Mouse (Mus musculus): ENCODE results near the gene F5.
"Not testable (repeated sequence)": the region's sequence is repeated elsewhere in the genome, so short reads cannot be mapped to it uniquely, and the experiment has no call there.

F5 gene

GRCm38 (mm10) chr1:164159781-164160180 lies 8.1 kb downstream of the F5 start:
- no peak for DNase-seq (ENCODE audit: low spot score)

GRCm38 (mm10) chr1:164162745-164163144 lies 11.1 kb downstream of the F5 start:
- no peak for DNase-seq (ENCODE audit: low spot score)

GRCm38 (mm10) chr1:164168818-164169217 lies 17.2 kb downstream of the F5 start:
- DNase-seq (ENCODE audit: low spot score): no peak

- no peak for DNase-seq (ENCODE audit: low spot score)
These were observed 18.8 kb downstream of the F5 start for GRCm38 (mm10) chr1:164170434-164170833.

DNA sequence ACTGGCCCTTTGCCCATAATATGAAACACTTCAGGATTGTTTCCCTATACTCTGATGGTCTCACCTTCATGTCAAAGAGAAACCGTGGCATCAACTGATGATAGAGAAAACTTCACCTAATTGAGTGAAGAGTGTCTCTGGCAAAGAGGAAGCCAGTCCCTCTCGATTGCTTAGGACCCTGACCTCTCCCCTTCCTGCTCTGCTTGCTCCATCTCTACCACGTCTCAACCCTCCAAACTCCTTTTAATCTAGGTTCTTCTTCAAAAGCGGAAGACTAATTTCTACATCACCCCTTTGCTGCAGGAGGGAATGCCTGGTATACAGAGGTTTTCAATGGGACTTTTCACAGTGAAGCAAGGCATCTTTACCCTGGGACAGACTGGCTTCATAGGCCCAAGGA lies 21.5 kb downstream of the F5 start:
- DNase-seq (ENCODE audit: low spot score): no peak

GRCm38 (mm10) chr1:164176856-164177255 lies 25.2 kb downstream of the F5 start:
- DNase-seq (ENCODE audit: low spot score): no peak

DNA sequence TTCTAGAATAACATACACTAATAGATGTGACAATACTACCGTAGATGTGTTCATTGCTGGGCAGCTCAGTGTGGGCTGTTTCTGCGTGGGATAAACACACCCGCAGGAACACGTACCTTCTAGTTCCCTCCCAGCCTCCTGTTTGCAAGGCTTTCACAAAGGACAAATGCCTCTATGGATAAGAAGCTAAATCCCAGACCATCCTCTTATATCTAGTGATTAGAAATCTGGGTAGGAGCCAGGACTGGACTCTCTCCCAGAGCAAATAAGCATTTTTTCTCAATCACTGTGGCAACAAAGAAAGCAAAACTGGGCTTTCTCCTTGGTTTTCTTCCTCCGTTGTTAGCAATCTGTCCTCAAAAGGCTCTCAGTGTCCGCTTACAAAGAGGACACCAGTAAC lies 26.8 kb downstream of the F5 start:
- no peak for DNase-seq (ENCODE audit: low spot score)

GRCm38 (mm10) chr1:164184142-164184870 lies 32.7 kb downstream of the F5 start:
- DNase-seq (ENCODE audit: low spot score): peak; percentile 25

- no peak for DNase-seq (ENCODE audit: low spot score)
These were observed 33.2 kb downstream of the F5 start for GRCm38 (mm10) chr1:164184871-164185223.

DNA sequence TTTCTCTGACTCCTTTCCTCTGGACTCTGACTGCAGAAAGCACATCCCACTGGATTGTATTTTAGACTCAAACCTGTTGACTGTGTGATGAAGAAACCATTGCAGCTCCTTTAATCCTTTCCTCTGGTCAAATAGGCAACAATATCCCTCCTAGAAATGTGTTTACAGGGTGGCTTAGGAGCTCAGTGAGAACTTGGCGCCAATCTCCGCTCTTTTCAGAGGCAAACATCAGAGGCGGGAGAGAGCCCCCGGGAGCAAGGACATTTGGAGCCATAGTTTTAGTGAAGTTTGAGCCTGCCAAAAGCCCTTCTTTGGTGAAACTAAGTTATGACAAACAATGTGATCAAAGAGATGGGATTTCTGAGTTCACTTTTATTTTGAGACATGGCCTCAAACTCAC lies 33.7 kb downstream of the F5 start:
- no peak for DNase-seq (ENCODE audit: low spot score)

DNA sequence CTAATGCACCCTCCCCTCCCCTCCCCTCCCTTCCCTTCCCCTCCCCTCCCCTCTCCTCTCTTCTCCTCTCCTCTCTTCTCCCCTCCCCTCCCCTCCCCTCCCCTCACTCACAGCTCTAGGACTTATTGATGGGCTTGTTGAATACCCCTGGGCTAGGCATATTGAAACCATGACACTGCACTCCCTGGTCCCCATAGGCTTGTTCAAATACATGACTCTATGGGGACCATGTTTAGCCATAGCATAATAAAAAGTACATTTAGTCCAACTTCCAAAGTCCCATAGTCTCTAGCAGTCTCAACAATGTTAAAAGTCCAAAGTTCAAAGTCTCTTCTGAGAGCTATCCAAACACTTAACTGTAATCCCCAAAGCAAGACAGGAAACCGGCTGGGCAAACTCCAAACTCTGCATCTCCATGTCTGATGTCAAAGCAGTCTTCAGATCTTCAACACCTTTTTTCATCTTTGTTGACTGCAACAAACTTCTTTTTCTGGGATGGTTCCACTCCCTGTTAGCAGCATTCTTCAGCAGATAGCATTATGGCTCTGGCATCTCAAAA lies 35.4 kb downstream of the F5 start:
- DNase-seq (ENCODE audit: low spot score): no peak

DNA sequence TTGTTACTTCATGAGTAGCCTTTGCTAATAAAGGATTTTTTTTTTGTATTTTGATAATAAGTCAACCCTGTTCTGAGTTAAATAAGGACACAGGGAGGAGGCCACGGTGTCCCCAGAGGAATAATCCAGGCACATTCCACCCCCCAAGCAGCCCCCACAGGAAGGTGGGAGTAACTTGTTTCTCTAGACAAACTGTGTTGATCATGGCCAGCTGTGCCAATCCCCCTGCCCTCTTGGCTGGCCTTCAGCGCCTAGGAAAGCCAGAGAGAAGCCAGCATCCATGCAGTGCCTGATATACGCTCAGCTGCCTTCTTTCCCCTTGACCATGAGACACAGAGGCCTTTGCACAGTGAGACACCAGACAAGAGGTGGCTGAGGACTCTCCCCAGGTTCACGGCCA lies 47.9 kb downstream of the F5 start:
- DNase-seq (ENCODE audit: low spot score): no peak

- no peak for DNase-seq (ENCODE audit: low spot score)
These were observed 56.8 kb downstream of the F5 start for GRCm38 (mm10) chr1:164208437-164208836.

- DNase-seq (ENCODE audit: low spot score): no peak
These were observed 59.3 kb downstream of the F5 start for GRCm38 (mm10) chr1:164210899-164211298.

- no peak for DNase-seq (ENCODE audit: low spot score)
These were observed 61.0 kb downstream of the F5 start for GRCm38 (mm10) chr1:164212686-164213085.

DNA sequence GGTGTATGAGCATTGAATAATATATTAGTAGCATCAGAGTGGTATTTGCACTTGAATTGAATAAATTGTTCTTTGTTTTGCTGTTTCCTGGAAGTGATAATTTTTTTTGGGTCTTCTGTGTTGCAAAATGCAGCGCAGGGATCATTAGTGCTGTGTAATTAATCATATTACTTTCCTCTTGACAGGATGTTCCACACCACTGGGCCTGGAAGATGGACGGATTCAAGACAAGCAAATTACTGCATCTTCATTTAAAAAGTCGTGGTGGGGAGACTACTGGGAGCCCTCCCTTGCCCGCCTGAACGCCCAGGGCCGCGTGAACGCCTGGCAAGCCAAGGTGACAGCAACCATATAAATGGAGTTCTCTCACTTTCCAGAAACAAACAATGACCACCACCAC lies 62.6 kb downstream of the F5 start:
- no peak for DNase-seq (ENCODE audit: low spot score)

DNA sequence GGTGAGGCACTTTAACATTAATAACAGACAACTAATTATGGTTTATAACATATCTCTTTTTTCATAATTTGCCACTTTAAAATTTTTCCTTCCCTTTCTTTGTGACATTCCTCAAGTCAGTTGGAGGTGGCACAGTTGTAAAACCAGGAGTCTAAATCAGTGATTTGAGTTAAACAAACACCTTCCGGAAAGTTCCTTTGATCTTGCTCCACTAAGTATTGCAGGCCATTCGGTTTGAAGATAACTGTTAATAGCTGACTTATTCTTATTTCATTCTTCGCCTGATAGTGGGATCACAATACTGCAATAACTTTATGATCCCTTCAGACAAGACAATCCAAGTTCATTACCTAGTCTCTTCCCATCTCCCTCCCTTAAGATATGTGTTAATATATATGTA lies 63.5 kb downstream of the F5 start:
- DNase-seq (ENCODE audit: low spot score): no peak

DNA sequence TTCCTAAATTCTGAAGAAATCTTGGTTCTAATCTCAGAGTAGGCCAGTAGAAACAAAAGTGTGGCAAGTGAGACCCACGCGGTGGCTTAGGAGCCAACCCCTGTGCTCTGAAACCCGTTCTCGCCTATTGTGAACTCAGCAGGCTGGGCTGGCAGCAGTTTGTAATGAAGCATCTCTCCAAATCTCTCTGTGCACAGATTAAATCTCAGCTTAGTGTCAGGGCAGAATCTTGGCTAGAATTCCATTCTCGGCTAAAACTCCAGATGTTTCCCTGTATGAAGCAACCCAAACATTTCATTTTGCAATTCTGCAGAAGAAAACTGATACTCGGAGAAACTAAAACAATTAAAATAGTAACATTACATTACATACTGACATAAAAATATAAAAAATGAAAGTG lies 63.9 kb downstream of the F5 start:
- no peak for DNase-seq (ENCODE audit: low spot score)

- no peak for DNase-seq (ENCODE audit: low spot score)
These were observed 66.4 kb downstream of the F5 start for GRCm38 (mm10) chr1:164217791-164218685.

- DNase-seq (ENCODE audit: low spot score): no peak
These were observed 68.6 kb downstream of the F5 start for GRCm38 (mm10) chr1:164220261-164220660.

DNA sequence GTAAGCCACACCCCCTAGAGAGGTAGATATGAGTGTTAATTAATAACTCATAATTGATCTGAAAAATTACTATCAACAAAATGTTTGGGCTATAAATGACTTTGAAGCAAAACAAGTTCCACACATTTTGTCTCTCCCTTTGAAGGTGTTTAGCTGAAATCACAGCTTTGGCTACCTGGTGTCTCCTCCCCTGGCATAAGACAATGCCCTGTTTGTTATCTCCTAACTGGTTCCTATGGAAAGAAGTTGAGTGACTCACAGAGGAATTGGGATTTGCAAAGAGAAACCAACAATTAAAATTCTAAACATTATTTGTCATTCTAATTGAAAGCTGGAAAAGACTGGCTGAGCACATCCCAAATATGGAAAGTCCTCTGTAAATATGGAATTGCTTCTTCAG lies 71.5 kb downstream of the F5 start:
- no peak for DNase-seq (ENCODE audit: low spot score)

GRCm38 (mm10) chr1:164231937-164232570 lies 80.4 kb downstream of the F5 start:
- DNase-seq (ENCODE audit: low spot score): not testable (repeated sequence)

DNA sequence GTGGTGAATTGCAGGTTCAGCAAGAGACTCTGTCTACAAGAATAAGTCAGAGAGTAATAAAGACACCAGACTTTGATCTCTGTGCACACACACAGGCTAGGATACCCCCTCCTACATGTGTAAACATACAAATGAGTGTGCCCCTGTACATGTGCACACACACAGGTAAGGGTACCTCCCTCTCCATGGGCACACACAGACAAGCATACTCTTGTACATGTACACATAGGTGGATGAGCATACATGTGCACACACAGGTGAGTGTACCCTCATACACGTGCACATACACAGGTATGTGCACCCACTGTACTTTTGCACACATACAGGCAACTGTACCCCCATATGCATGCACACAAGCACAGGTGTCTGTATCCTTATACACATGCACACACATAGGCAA lies 81.8 kb downstream of the F5 start:
- DNase-seq (ENCODE audit: low spot score): no peak
